Mouse (Mus musculus): Measurements from ENCODE around the gene Olfr992. TPM values are rescaled to one million over a fixed set of nuclear protein-coding genes. Genes with fewer than 3 reads are reported as not detected.
"Not testable (repeated sequence)": the region's sequence is repeated elsewhere in the genome, so short reads cannot be mapped to it uniquely, and the experiment has no call there.

The Olfr992 gene
- not detected in 2 replicates for polyA plus RNA-seq (2016; fragmentation: Nextera tagmentation; extraction: Ambion mirVana)

DNA sequence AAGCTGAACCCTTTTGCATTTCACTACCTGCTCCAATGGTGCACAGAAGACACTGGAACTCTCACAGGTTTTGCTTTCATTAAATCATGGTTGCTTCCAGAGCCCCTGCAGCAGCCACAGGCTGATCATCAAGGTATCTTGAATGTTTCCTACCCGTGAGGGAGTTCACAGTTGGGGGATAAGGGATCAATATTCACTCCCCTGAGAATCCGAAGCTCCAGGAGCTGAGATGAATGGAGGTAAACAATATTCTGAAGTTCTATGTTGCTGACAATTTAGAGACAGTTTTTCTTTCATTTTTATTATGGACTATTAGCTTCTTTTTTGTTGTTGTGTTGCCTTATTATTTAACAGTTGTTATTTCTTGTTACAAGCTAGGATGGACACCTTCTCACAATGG, at the start of gene Olfr992:
TSS of gene Olfr992 (minus strand) at position 101 of the 400 bp plus-strand sequence.
- no peak within 1 kb of the TSS for H3K27ac ChIP-seq
- H3K9me3 ChIP-seq = no peaks in the 10 kb centered on the region
- H3K36me3 ChIP-seq (replicated peaks) = no peaks in the 10 kb centered on the region
- H3K27me3 ChIP-seq (ENCODE audit: poor library complexity, severe bottlenecking) = no peaks in the 10 kb centered on the region
- 66% methylated on average over 2 of the region's 2 CpGs for WGBS
- no peak for DNase-seq (ENCODE audit: extremely low spot score, low spot score)
- H3K4me1 ChIP-seq = no peaks in the 10 kb centered on the region
- no peak within 1 kb of the TSS for H3K4me3 ChIP-seq

DNA sequence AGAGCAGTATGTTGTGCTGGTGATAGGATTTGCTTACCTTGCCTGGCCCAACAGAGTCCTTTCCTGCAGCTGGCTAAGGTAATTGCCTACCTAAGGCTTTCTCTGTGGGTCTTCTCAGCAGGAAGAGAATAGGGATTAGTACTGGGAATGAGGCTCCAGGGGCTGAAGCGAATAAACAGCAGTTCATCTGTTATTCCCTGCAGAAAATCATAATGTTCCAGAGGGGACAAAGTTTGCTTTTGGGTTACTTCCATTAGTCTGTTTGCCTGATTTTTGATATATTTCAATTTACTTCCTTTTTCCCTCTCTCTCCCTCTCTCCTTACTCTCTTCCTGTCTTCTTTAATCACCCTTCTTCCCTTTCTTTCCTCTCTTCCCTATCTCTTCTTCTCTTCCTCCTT, 34.3 kb upstream of the Olfr992 start, which contains the start of gene Olfr995:
TSS of gene Olfr995 (minus strand) at position 101 of the 400 bp plus-strand sequence.
- WGBS = 8% methylated on average over 1 of the region's 1 CpGs
- no peak within 1 kb of the TSS for H3K27ac ChIP-seq
- H3K36me3 ChIP-seq (replicated peaks) = no peaks in the 10 kb centered on the region
- no peaks in the 10 kb centered on the region for H3K4me1 ChIP-seq
- H3K4me3 ChIP-seq = no peak within 1 kb of the TSS
- no peaks in the 10 kb centered on the region for H3K9me3 ChIP-seq
- DNase-seq (ENCODE audit: extremely low spot score, low spot score) = no peak
- H3K27me3 ChIP-seq (ENCODE audit: poor library complexity, severe bottlenecking) = no peaks in the 10 kb centered on the region

DNA sequence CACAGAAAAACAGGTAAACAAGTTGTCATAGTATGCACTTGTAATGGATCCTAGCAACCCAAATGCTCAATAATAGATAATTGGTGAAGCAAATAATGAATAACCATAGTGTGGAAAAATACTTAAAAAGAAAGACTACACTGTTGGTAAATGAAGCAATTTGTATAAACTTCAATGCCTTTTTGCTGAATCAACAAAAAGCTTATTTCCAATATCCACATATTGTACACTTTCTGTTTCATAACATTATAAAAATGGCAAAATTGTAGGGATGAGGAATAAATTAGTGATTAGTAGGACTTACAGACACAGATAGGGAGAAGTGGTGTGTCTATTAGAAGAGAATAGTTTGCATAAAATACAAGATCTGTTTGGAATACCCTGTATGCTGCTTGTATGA, 33.3 kb upstream of the Olfr992 start:
- DNase-seq (ENCODE audit: extremely low spot score, low spot score) = no peak
- Histone ChIP-seq H3K27me3 (ENCODE audit: poor library complexity, severe bottlenecking) (no peaks in the 10 kb centered on the region), H3K9me3 (no peaks in the 10 kb centered on the region), H3K4me3 (no peak overlapping the region), H3K4me1 (no peaks in the 10 kb centered on the region), H3K27ac (no peak overlapping the region), H3K36me3 (replicated peaks) (no peaks in the 10 kb centered on the region)

DNA sequence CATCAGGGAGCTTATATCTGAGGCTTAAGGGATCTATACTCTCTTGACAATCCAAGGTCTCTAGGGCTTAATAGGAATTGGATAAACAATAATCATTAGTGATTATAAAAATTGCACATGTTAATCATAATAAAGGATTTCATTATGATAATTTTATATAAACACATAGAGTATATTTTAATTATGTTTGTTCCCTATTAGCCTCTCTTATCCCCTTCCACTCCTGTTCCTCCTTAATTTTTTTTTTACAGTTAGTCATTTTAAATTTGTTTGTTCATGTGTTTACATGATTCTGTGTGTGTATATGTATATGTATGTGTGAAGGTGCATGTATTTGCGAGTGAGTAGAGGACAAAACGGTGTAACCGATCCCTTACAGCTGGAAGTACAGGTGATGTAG, 27.1 kb upstream of the Olfr992 start, which contains the start of gene Olfr994:
TSS of gene Olfr994 (minus strand) at position 101 of the 400 bp plus-strand sequence.
- no peaks in the 10 kb centered on the region for H3K27me3 ChIP-seq (ENCODE audit: poor library complexity, severe bottlenecking)
- 91% methylated on average over 3 of the region's 3 CpGs for WGBS
- no peak for DNase-seq (ENCODE audit: extremely low spot score, low spot score)
- no peak within 1 kb of the TSS for H3K4me3 ChIP-seq
- H3K27ac ChIP-seq = no peak within 1 kb of the TSS
- H3K4me1 ChIP-seq = no peaks in the 10 kb centered on the region
- no peaks in the 10 kb centered on the region for H3K36me3 ChIP-seq (replicated peaks)
- H3K9me3 ChIP-seq = no peaks in the 10 kb centered on the region

DNA sequence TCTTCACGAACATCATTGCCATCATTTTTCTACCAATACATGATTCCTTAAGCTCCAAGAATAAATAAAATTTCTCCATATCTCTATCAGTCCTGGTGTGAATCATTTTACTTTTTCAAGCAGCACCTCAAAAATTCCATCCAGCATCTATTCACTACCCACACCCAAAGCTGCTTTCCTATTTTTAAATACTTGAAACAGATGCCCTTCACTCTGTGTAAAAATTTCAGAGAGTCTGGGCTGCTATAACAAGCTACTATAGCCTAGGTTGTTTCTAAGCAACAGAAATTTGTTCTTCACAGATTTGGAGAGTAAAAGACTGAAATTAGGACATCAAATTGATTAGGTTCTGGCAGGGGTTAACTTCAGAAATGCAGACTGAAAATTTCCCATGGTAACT, 16.6 kb upstream of the Olfr992 start:
- H3K4me3 ChIP-seq = no peak overlapping the region

DNA sequence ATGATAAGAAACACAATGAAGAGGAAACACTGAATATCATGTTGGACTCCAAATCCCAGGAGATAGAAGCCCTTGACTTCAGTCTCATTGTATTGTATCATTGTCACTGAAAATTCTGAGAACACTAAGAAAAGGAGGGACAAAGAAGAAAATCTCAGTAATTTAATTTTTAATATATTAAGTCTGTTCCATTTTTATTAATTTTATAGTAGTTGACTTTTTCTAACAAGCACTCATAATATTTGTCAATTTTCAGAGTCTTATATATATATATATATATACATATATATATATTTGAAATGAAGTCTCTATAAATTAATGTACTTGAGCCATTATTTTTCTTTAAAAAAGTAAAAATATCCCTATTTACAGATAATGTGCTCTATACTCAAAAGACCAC, 5.5 kb upstream of the Olfr992 start, which contains the start of gene Olfr993:
TSS of gene Olfr993 (minus strand) at position 101 of the 400 bp plus-strand sequence.
- no peaks in the 10 kb centered on the region for H3K36me3 ChIP-seq (replicated peaks)
- no peak within 1 kb of the TSS for H3K27ac ChIP-seq
- H3K27me3 ChIP-seq (ENCODE audit: poor library complexity, severe bottlenecking) = no peaks in the 10 kb centered on the region
- no peak for DNase-seq (ENCODE audit: extremely low spot score, low spot score)
- no peaks in the 10 kb centered on the region for H3K9me3 ChIP-seq
- H3K4me1 ChIP-seq = no peaks in the 10 kb centered on the region
- H3K4me3 ChIP-seq = no peak within 1 kb of the TSS

More for the DNA sequence above, 16.6 kb upstream of the Olfr992 start:
- Histone ChIP-seq H3K27ac (no peak overlapping the region), H3K36me3 (replicated peaks) (no peaks in the 10 kb centered on the region), H3K4me1 (no peaks in the 10 kb centered on the region), H3K9me3 (no peaks in the 10 kb centered on the region), H3K27me3 (ENCODE audit: poor library complexity, severe bottlenecking) (no peaks in the 10 kb centered on the region)
- 83% methylated on average over 1 of the region's 1 CpGs for WGBS
- DNase-seq (ENCODE audit: extremely low spot score, low spot score) = no peak

DNA sequence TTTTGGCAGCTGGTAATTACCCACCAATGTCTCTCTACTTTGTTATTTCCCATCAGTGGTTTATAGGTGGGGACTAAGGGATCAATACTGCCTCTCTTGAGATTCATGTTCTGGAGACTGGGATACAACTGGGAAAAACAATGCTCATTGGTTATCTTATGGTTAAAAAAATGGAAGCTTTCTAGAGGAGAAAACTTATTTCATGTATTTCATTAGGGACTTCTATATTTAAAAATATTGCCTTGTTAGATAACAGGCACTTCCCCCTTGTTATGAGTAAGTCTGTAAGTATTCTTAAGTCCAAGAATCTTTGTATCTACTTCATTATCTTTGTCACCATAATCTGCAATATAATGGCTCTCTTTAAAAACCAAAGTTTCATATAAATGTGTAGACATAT, 46.1 kb downstream of the Olfr992 start, which contains the start of gene Olfr988:
TSS of gene Olfr988 (minus strand) at position 101 of the 400 bp plus-strand sequence.
- not testable (repeated sequence) for H3K9me3 ChIP-seq; H3K27me3 ChIP-seq (ENCODE audit: poor library complexity, severe bottlenecking); H3K4me3 ChIP-seq; H3K27ac ChIP-seq; H3K4me1 ChIP-seq; DNase-seq (ENCODE audit: extremely low spot score, low spot score); H3K36me3 ChIP-seq (replicated peaks)

Other genes with a start within 250 kb of the Olfr992 start
- 0.30 and 0.47 TPM in 2 replicates for gene Lrrc55, start 212.3 kb downstream of the Olfr992 start, polyA plus RNA-seq (2016; fragmentation: Nextera tagmentation; extraction: Ambion mirVana)
- not detected in 2 replicates for gene Olfr987, start 70.2 kb downstream of the Olfr992 start, polyA plus RNA-seq (2016; fragmentation: Nextera tagmentation; extraction: Ambion mirVana)
- not detected in 2 replicates for gene Olfr988, start 46.2 kb downstream of the Olfr992 start, polyA plus RNA-seq (2016; fragmentation: Nextera tagmentation; extraction: Ambion mirVana)
- not detected in 2 replicates for gene Olfr993, start 5.4 kb upstream of the Olfr992 start, polyA plus RNA-seq (2016; fragmentation: Nextera tagmentation; extraction: Ambion mirVana)
- gene Olfr994, start 27.0 kb upstream of the Olfr992 start, polyA plus RNA-seq (2016; fragmentation: Nextera tagmentation; extraction: Ambion mirVana) = not detected in 2 replicates
- gene Olfr995, start 34.2 kb upstream of the Olfr992 start, polyA plus RNA-seq (2016; fragmentation: Nextera tagmentation; extraction: Ambion mirVana) = not detected in 2 replicates
- not detected in 2 replicates for gene 4833423E24Rik, start 109.6 kb upstream of the Olfr992 start, polyA plus RNA-seq (2016; fragmentation: Nextera tagmentation; extraction: Ambion mirVana)
- gene Olfr996, start 169.7 kb upstream of the Olfr992 start, polyA plus RNA-seq (2016; fragmentation: Nextera tagmentation; extraction: Ambion mirVana) = not detected in 2 replicates
- not detected in 2 replicates for gene Olfr998, start 179.5 kb upstream of the Olfr992 start, polyA plus RNA-seq (2016; fragmentation: Nextera tagmentation; extraction: Ambion mirVana)
- gene Olfr1000, start 202.4 kb upstream of the Olfr992 start, polyA plus RNA-seq (2016; fragmentation: Nextera tagmentation; extraction: Ambion mirVana) = not detected in 2 replicates
- not detected in 2 replicates for gene Olfr1002, start 241.2 kb upstream of the Olfr992 start, polyA plus RNA-seq (2016; fragmentation: Nextera tagmentation; extraction: Ambion mirVana)

All from forebrain, embryonic 10.5 days (tissue).